Mouse (Mus musculus) adrenal gland, postnatal 36 days (tissue): Measurements from ENCODE around the gene Pacrg. TPM values are rescaled to one million over a fixed set of nuclear protein-coding genes. Genes with fewer than 3 reads are reported as not detected.

Source experiments
- DNase-seq, 2 experiments: peaks; one replicate each; pipeline ENCODE4 v3.0.0; 2021; ENCODE audit warnings: mixed read lengths in 1 of 2
- total RNA-seq, 2 experiments: library from RNA; stranded (reverse); gene quantifications; 2 replicates each; pipeline ENCODE4 v1.2.3; 2021

The Pacrg gene
- total RNA-seq, 2 experiments from 2014 or later = 1.6 to 4.4 TPM

- no peak for DNase-seq
Observed at GRCm38 (mm10) chr17:10626299-10627095, 213.6 kb downstream of the Pacrg start.

GRCm38 (mm10) chr17:10624699-10625424 lies 215.2 kb downstream of the Pacrg start:
- DNase-seq = no peak

DNA sequence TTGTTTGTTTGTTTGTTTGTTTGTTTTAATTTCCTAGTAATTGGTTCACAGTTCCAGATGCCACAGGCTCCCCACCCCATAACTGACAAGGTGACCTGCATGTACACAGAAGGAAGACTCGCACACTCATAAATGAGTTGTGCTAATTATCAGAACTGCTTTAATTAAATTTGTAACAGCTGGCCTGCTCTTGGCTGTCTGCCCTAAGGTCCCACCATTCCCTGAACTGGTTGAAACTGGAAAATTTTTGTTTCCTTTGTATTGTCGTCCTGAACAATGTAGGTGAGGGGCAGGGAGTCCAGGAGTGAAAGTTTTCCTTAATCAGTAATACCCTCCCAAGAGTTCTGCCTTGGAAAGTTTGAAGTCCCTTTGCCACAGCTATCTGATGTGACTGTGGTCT lies 219.5 kb downstream of the Pacrg start:
- no peak for DNase-seq

- no peak for DNase-seq
Observed at GRCm38 (mm10) chr17:10619881-10620280, 220.2 kb downstream of the Pacrg start.

DNA sequence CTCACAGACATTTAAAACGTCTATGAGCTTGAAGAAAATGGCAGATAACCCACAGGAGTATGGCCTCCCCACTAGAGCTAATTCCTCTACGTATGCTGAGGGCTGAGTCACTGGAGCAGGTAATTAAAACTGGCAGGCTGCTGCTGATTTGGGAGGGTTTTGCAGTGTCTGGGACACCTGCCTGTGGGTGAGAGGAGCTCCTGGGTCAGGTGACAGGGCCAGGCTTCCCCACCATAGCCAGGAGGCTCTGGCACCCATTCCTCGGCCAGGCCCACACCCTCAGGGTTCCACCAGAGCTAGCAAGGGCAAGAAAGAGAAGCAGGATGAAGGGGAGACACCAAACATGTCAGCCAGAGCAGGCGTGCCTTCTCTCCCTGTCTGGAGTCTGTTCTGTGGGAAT lies 222.5 kb downstream of the Pacrg start:
- no peak for DNase-seq

GRCm38 (mm10) chr17:10615611-10616010 lies 224.5 kb downstream of the Pacrg start:
- DNase-seq = no peak

GRCm38 (mm10) chr17:10614696-10615095 lies 225.4 kb downstream of the Pacrg start:
- DNase-seq = no peak

- no peak for DNase-seq
Observed at GRCm38 (mm10) chr17:10611626-10612025, 228.5 kb downstream of the Pacrg start.

DNA sequence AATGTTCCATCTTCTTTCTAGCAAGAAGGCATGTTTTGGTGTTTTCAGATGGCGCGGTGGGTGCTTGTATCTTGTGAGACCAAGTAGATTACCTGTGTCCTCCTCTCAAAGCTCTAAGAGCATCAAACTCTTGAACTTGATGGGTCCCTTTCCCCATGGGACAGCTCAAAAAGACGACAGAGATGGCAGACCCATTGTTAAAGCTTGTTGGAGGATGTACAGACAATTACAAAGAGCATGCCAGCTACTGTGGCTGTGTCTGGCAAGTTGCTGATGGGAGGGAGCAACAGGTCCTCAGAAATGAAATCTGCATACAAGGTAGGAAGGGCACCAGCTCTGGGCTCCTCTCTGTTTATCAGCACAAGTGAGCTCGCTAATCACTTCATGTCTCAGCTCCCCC lies 232.0 kb downstream of the Pacrg start:
- no peak for DNase-seq

DNA sequence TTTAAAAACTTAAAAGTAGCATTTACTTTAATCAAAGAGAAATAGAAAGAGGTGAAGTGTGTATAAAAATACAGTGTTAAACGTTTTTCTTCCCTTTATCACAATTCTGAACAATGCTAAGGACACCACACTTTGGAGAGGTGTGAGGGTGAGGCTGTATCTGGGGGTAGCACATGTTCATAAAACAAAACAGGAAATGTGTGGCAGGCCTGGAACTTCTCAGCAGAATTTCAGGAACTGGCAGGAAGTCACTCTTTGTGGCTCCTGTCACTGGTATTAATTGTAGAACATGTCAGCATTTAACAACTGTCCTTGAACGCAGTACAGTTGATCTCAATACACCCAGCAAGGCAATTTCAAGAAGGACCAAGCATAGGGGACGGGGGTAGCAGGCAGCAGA lies 234.0 kb downstream of the Pacrg start:
- no peak for DNase-seq

DNA sequence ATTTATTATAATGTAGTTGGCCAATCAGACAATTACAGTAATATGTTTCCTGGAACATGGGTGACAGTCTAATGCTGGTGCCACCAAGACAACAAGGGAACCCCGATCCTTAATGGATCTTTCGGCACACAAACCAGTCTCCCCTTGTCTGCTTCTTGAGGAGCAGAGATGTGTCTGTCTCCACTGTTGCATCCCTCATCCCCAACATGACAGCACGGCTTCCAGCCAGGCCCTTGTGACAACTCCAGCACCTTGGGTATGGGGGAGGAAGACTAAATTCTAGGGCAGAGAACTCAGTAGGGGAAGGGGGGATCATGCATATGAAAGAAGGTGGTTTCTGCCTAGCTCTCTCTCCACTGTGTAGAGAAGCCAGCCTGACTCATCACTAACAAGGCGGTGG lies 242.4 kb downstream of the Pacrg start:
- no peak for DNase-seq

- DNase-seq = no peak
Observed at GRCm38 (mm10) chr17:10589604-10590003, 250.5 kb downstream of the Pacrg start.

DNA sequence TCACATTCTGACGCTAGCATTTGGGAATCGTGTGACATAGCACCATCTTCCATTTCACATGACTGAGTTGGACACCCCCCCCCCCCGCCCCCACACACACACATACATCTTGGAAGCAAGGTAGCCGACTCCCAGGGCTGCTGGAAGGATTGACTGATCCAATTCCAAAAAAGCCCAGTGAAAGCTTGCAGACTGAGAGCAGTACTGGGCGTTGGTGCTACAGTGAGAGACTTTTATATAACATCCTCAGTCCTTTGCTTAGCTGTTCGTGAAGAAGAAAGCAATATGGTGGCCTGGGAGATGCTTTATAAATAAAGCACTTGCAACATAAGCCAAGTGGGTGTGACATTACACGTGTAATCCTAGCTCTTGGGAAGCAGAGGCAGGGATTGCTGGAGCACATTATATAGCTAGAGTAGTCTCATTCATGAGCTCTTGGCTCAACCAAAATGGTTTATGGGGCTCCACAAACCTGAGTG lies 251.2 kb downstream of the Pacrg start:
- DNase-seq = no peak

GRCm38 (mm10) chr17:10583301-10583700 lies 256.8 kb downstream of the Pacrg start:
- DNase-seq = no peak

DNA sequence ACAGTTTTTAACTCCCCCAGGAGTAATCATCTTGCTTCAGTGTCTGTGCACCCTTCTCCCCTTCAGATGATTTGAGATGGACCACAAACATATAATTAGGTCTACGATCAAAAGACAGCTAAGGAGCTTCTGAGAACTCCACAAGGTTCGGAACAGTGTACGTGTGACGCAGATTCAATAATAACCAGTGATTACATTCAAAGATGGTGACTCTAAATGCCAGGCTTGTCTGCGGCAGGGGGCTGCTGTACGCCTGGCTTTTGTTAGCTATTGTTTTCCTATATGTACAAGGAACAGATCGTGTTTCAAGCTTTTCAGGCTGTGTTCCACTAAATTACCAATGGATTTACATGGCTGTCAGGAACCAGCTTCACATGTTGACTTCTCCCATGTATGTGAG lies 264.8 kb downstream of the Pacrg start:
- DNase-seq = no peak

- no peak for DNase-seq
Observed at GRCm38 (mm10) chr17:10572436-10572835, 267.7 kb downstream of the Pacrg start.

GRCm38 (mm10) chr17:10569270-10569669 lies 270.8 kb downstream of the Pacrg start:
- no peak for DNase-seq

DNA sequence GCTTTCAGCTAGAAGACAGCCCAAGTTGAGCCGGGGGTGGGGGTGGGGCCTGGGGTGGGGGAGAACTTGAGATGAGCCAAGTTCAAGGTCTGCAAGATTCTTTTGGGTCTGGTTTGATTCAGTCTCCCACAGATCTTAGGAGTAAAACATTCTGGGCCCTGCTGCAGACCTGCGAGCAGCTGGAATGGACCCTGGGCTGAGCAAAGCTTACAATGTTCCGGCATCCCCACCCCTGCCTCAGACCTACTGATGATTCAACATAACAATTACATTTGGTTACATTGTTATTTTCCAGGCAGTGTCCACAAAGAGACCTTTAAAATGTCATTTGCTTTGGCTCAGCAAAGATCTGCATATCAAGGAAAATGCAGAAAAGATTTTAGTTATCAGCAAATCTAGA lies 272.7 kb downstream of the Pacrg start:
- DNase-seq = no peak

DNA sequence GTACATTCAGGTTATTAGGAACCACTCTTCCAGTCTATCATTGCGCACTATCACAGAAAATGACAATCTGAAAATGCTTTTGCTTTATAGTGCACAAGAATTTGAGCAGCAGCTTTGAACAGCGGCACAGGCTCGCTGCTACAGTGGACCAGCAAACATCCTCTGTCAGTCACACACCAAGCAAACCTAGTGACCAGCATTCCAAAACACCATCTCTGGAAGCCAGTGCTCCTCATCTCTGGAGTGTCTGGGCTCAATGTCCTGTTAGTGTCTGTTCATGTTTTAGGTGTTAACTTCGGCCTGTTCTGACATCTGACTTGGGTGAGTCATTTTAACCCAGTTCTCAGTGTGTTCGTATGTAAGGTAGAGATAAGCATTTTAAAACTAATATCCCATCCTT lies 275.9 kb downstream of the Pacrg start:
- DNase-seq = no peak

- no peak for DNase-seq
Observed at GRCm38 (mm10) chr17:10562871-10563270, 277.2 kb downstream of the Pacrg start.

- no peak for DNase-seq
Observed at GRCm38 (mm10) chr17:10560053-10560452, 280.1 kb downstream of the Pacrg start.

GRCm38 (mm10) chr17:10558671-10559070 lies 281.4 kb downstream of the Pacrg start:
- no peak for DNase-seq

- no peak for DNase-seq
Observed at GRCm38 (mm10) chr17:10552295-10553056, 287.6 kb downstream of the Pacrg start.
